Mouse (Mus musculus) activated CD4-positive, CD25-positive, alpha-beta regulatory T cell, adult 4 months (primary cell): ENCODE data around the gene Prcc. TPM values are rescaled to one million over a fixed set of nuclear protein-coding genes. Genes with fewer than 3 reads are reported as not detected.
"Not testable (repeated sequence)": the region's sequence is repeated elsewhere in the genome, so short reads cannot be mapped to it uniquely, and the experiment has no call there.

Experiments
- ATAC-seq: one replicate; pipeline ENCODE4 v1.8.0; 2017
- polyA plus RNA-seq, 2 experiments: library from polyadenylated mRNA; unstranded; fragments of 100-300 nt; shearing (Covaris generic); gene quantifications; one replicate each; pipeline ENCODE4 v1.2.1; 2017

Gene Prcc
- polyA plus RNA-seq, 2 experiments from 2014 or later = 4.5 TPM

- ATAC-seq = no peak
Measured at GRCm38 (mm10) chr3:87840858-87841257, 44.5 kb downstream of the Prcc start.

DNA sequence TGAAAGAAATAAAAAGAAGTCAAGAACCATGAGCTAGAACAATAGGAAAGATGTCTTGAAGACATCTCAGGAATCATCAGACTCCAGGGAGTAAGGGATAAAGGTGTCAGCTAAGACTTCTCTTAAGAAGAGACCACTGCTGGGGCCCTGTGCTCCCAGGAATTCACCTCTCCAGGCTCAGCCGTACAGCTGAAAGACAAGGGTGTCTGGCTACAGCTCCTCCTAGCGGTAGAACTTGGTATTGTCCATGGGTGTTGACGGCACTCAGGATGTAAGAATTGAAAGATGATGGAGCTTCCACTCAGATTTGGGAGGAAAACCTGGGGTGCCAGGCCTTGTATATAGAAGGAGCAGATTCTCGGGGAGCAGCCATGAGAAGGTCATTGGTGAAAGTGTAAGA is 46.8 kb downstream of the Prcc start:
- ATAC-seq = peak; percentile 61

- ATAC-seq = no peak
Measured at GRCm38 (mm10) chr3:87833482-87833881, 51.9 kb downstream of the Prcc start.

GRCm38 (mm10) chr3:87832109-87832859 is 53.1 kb downstream of the Prcc start:
- ATAC-seq = peak; percentile 77

DNA sequence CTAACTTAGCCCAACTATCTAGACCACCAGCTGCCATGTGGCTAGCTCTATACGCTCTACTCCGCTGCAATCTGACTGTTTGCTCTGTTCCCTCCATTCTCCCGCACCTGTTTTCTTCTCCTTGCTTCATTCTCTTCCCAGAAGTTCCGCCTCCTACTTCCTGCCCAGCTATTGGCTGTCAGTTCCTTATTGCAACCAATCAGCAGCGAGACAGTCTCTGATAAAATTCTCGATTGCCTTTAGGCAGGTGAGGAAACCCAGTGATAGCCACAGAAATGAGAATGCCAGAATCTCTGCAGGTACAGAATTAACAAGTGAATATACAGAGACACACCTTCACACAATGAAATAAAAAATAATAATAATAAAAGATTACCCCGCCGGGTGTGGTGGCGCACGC is 56.4 kb downstream of the Prcc start:
- ATAC-seq = no peak

GRCm38 (mm10) chr3:87828435-87828834 is 57.0 kb downstream of the Prcc start:
- no peak for ATAC-seq

DNA sequence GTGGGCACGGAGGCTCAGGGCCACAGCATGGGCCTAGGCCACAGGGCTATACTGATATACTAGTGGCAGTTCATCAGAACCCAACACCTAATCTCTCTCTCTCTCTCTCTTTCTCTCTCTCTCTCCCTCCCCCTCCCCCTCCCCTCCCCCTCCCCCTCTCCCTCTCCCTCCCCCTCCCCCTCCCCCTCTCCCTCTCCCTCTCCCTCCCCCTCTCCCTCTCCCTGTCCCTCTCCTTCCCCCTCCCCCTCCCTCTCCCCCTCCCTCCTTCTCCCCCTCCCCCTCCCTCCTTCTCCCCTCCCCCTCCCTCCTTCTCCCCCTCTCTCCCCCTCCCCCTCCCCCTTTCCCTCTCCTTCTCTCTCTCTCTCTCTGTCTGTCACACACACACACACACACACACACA is 61.2 kb downstream of the Prcc start, which contains the start of gene Pear1:
TSS of gene Pear1 (minus strand) at position 101 of the 400 bp plus-strand sequence.
- not testable (repeated sequence) for ATAC-seq

DNA sequence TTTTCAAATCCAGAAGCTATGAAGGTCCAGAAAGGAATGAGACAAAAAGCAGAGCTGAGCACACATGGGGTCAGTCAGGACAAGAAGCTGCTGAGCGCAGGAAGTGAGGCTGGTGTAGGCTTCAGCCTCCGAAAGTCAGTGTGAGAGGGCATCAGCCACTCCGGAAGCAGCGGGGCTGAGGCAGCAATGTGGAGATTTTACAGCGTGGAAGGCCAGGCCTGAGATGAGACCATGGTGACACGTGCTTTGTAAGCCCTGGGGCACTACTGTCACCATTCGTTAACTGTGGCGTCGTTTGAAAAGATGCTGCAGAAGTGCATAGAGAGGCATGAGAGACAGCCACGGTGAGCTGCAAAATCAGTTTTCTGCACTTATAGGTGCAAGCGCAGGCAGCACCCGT is 67.2 kb downstream of the Prcc start:
- no peak for ATAC-seq

DNA sequence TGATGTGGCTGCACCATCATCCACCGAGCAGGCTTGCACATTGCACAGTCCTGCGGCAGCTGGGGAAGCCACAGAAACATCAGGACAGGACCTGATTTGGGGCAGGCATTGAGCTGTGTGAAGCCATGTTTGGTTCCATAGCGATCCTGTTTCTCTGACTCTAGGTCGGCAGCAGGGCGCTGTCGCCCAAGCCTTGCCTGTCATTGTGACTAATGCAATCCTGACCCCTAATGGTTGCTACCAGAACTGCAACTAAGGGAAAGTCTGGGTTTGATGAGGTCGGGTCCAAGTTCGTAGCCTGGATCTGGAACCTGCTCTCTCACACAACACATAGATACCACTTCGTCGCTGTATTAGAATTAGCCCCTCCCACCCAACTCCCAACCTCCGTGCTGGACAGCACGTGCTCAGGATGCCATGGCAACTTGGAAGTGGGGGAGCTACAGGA is 68.7 kb downstream of the Prcc start:
- no peak for ATAC-seq

DNA sequence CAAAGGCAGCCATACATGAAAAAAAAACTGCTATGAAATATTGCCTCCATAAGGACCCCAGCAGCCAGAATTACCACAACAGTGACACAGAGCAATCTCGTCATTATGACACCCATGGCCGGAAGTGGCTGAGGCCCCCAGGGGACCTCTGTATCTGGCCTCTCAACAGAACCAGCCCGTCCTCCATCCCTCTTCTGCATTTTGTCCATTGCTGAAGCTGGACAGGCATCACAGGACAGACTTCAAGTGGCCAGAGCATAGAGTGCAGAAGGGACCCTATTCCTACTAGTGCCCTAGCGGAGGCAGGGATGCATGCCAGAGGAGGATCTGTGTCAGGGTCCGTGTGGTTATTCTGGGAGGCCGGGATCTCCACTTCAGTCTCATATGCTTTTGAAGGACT is 69.2 kb downstream of the Prcc start:
- no peak for ATAC-seq

DNA sequence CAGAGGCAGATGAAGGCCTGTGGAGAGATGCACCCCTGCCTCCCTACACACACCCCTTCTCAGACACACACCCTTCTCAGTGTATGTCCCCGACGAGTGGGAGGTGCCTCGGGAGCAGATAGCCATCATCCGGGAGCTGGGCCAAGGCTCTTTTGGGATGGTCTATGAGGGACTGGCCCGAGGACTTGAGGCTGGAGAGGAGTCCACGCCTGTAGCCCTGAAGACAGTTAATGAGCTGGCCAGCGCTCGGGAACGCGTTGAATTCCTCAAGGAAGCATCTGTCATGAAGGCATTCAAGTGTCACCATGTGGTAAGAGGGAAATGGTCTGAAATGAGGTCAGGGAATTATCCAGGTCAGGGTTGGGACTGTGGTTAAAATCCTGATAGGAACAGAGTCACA is 72.5 kb downstream of the Prcc start:
- ATAC-seq = no peak

DNA sequence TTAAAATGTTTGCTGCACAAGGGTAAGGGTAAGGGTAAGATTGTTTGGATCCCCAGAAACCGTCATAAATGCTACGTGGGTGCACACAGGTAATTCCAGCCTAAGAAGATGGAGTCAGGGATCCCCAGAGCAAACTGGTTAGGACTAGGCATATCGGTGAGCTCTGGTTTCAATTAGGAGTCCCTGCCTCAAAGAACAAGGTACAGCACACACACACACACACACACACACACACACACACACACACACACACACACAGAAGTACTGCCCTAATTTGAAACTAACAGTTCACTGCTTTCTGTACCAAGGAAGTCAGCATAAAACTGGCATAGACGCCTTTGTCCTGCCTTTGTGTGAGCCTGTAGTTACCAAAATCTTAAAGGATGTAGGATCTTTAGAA is 73.0 kb downstream of the Prcc start:
- no peak for ATAC-seq

GRCm38 (mm10) chr3:87811297-87811696 is 74.1 kb downstream of the Prcc start:
- ATAC-seq = no peak

GRCm38 (mm10) chr3:87809322-87809962 is 76.0 kb downstream of the Prcc start:
- no peak for ATAC-seq

Other genes with a start within 250 kb of the Prcc start
- gene Lrrc71, start 137.0 kb downstream of the Prcc start, polyA plus RNA-seq = under 1 TPM; 0.41 to 0.50 TPM
- not detected for gene Ntrk1, start 90.4 kb downstream of the Prcc start, polyA plus RNA-seq
- under 1 TPM; 0.28 to 0.61 TPM for gene Insrr, start 88.7 kb downstream of the Prcc start, polyA plus RNA-seq
- 10 to 100 TPM; 49.6 to 67.4 TPM for gene Pear1, start 61.3 kb downstream of the Prcc start, polyA plus RNA-seq
- gene Sh2d2a, start 38.9 kb downstream of the Prcc start, polyA plus RNA-seq = 100 to 1,000 TPM; 203 to 239 TPM
- gene Hdgf, start 20.7 kb upstream of the Prcc start, polyA plus RNA-seq = 10 to 100 TPM; 45.5 to 51.5 TPM
- gene Mrpl24, start 33.9 kb upstream of the Prcc start, polyA plus RNA-seq = 100 to 1,000 TPM; 158 to 159 TPM
- 10 to 100 TPM; 17.8 to 18.5 TPM for gene Isg20l2, start 44.7 kb upstream of the Prcc start, polyA plus RNA-seq
- 10 to 100 TPM; 16.3 to 19.7 TPM for gene Rrnad1, start 45.1 kb upstream of the Prcc start, polyA plus RNA-seq
- not detected for gene Crabp2, start 63.1 kb upstream of the Prcc start, polyA plus RNA-seq
- not detected for gene Nes, start 85.5 kb upstream of the Prcc start, polyA plus RNA-seq
- not detected for gene Bcan, start 114.6 kb upstream of the Prcc start, polyA plus RNA-seq
- gene Hapln2, start 142.0 kb upstream of the Prcc start, polyA plus RNA-seq = not detected
- gene Gpatch4, start 157.5 kb upstream of the Prcc start, polyA plus RNA-seq = 10 to 100 TPM; 25.3 to 33.4 TPM
- gene Naxe, start 172.9 kb upstream of the Prcc start, polyA plus RNA-seq = 10 to 100 TPM; 70.9 to 90.8 TPM
- not detected for gene Ttc24, start 192.7 kb upstream of the Prcc start, polyA plus RNA-seq
- 1 to 10 TPM; 1.3 to 1.4 TPM for gene Iqgap3, start 196.4 kb upstream of the Prcc start, polyA plus RNA-seq